Mouse (Mus musculus) neural tube, embryonic 11.5 days (tissue): ENCODE measurements around the gene Fpgs. TPM values are rescaled to one million over a fixed set of nuclear protein-coding genes. Genes with fewer than 3 reads are reported as not detected.

Experiments
- ATAC-seq: fragments of 200-750 bp; cut with Nextera tagmentation; 2 replicates; pipeline ENCODE4 v1.8.0; 2017; ENCODE audit warnings: moderate number of reproducible peaks, mild to moderate bottlenecking, moderate TSS enrichment, moderate library complexity; ENCODE audit not compliant: insufficient read depth, low FRiP score, low TSS enrichment
- DNase-seq: peaks from one replicate; pipeline ENCODE4 v3.0.0-alpha.2; 2015; ENCODE audit warnings: low spot score
- H3K27ac ChIP-seq: fragments of 300-500 bp; sonication (generic); 2 replicates; pipeline ENCODE4 v1.5.1; 2014; ENCODE audit warnings: low read depth, mild to moderate bottlenecking, low read length
- H3K27me3 ChIP-seq: fragments of 300-500 bp; sonication (generic); 2 replicates; pipeline ENCODE4 v1.6.1; 2014; ENCODE audit warnings: mild to moderate bottlenecking, low read length, mixed read lengths; ENCODE audit not compliant: control insufficient read depth, insufficient read depth
- H3K36me3 ChIP-seq: fragments of 300-500 bp; sonication (generic); 2 replicates; pipeline ENCODE4 v1.6.1; 2014; ENCODE audit warnings: mild to moderate bottlenecking, low read length, moderate library complexity, mixed read lengths; ENCODE audit not compliant: control insufficient read depth, insufficient read depth
- H3K4me1 ChIP-seq: fragments of 300-500 bp; sonication (generic); 2 replicates; pipeline ENCODE4 v1.6.1; 2014; ENCODE audit warnings: low read length, mixed read lengths; ENCODE audit not compliant: control insufficient read depth, insufficient read depth
- H3K4me2 ChIP-seq: fragments of 300-500 bp; sonication (generic); 2 replicates; pipeline ENCODE4 v1.6.1; 2014; ENCODE audit warnings: low read depth, mild to moderate bottlenecking, moderate library complexity
- H3K4me3 ChIP-seq: fragments of 300-500 bp; sonication (generic); 2 replicates; pipeline ENCODE4 v1.5.1; 2014; ENCODE audit warnings: low read depth, low read length
- H3K9ac ChIP-seq: fragments of 300-500 bp; sonication (generic); 2 replicates; pipeline ENCODE4 v1.6.1; 2014; ENCODE audit warnings: mild to moderate bottlenecking, low read length
- H3K9me3 ChIP-seq: fragments of 300-500 bp; sonication (generic); 2 replicates; pipeline ENCODE4 v1.6.1; 2016; ENCODE audit warnings: low read length; ENCODE audit not compliant: control insufficient read depth
- WGBS: fragments of 180-500 bp; shearing (Covaris S2); extraction: QIAGEN DNeasy Blood & Tissue Kit; methylation state at CpG from one replicate; pipeline ENCODE4 v1.1.7; 2014; 5-methylcytosine and 5-hydroxymethylcytosine counted together
- polyA plus RNA-seq: library from polyadenylated mRNA; unstranded; fragments of >200 nt; fragmentation: Nextera tagmentation; extraction: Ambion mirVana; gene quantifications from 2 replicates; pipeline ENCODE4 v1.2.1, GENCODE M21; 2014

The Fpgs gene
- polyA plus RNA-seq, 1 experiment from 2014 or later: 19.4 TPM

- Histone ChIP-seq H3K27me3 (no peaks in the 10 kb centered on the region), H3K9me3 (no peaks in the 10 kb centered on the region), H3K9ac (no peak overlapping the region), H3K36me3 (no peaks in the 10 kb centered on the region), H3K27ac (no peak overlapping the region), H3K4me2 (no peak overlapping the region), H3K4me3 (no peak overlapping the region), H3K4me1 (no peaks in the 10 kb centered on the region)
- DNase-seq: no peak
- ATAC-seq: no peak
- WGBS: 87% methylated on average over 3 of the region's 3 CpGs
These were observed 27.1 kb downstream of the Fpgs start for GRCm38 (mm10) chr2:32676821-32677220.

- ATAC-seq (no peak), DNase-seq (no peak)
- Histone ChIP-seq H3K9me3 (no peaks in the 10 kb centered on the region), H3K27me3 (no peaks in the 10 kb centered on the region), H3K27ac (no peak overlapping the region), H3K36me3 (no peaks in the 10 kb centered on the region), H3K4me1 (no peaks in the 10 kb centered on the region), H3K4me2 (no peak overlapping the region), H3K4me3 (no peak overlapping the region), H3K9ac (no peak overlapping the region)
- 83% methylated on average over 16 of the region's 16 CpGs for WGBS
These were observed 30.6 kb downstream of the Fpgs start for GRCm38 (mm10) chr2:32673176-32673917.

GRCm38 (mm10) chr2:32671907-32672595 is 31.9 kb downstream of the Fpgs start:
- Histone ChIP-seq H3K9me3 (no peaks in the 10 kb centered on the region), H3K4me1 (no peaks in the 10 kb centered on the region), H3K4me2 (no peak overlapping the region), H3K36me3 (no peaks in the 10 kb centered on the region), H3K9ac (no peak overlapping the region), H3K4me3 (no peak overlapping the region), H3K27ac (no peak overlapping the region), H3K27me3 (no peaks in the 10 kb centered on the region)
- 73% methylated on average over 9 of the region's 9 CpGs for WGBS
- no peak for ATAC-seq
- DNase-seq: no peak

GRCm38 (mm10) chr2:32671147-32671546 is 32.8 kb downstream of the Fpgs start:
- DNase-seq: no peak
- no peaks in the 10 kb centered on the region for H3K27me3 ChIP-seq
- no peak overlapping the region for H3K9ac ChIP-seq
- ATAC-seq: no peak
- H3K4me3 ChIP-seq: no peak overlapping the region
- WGBS: 90% methylated on average over 9 of the region's 9 CpGs
- no peak overlapping the region for H3K4me2 ChIP-seq
- no peaks in the 10 kb centered on the region for H3K9me3 ChIP-seq
- H3K36me3 ChIP-seq: no peaks in the 10 kb centered on the region
- no peak overlapping the region for H3K27ac ChIP-seq
- H3K4me1 ChIP-seq: no peaks in the 10 kb centered on the region

- Histone ChIP-seq H3K4me1 (no peaks in the 10 kb centered on the region), H3K4me3 (no peak overlapping the region), H3K9me3 (no peaks in the 10 kb centered on the region), H3K36me3 (no peaks in the 10 kb centered on the region), H3K27ac (no peak overlapping the region), H3K9ac (no peak overlapping the region), H3K27me3 (no peaks in the 10 kb centered on the region), H3K4me2 (no peak overlapping the region)
- DNase-seq (no peak), ATAC-seq (no peak)
- WGBS: 50% methylated on average over 3 of the region's 3 CpGs
These were observed 34.1 kb downstream of the Fpgs start for GRCm38 (mm10) chr2:32669876-32670275.

- Histone ChIP-seq H3K4me2 (no peak overlapping the region), H3K36me3 (no peaks in the 10 kb centered on the region), H3K9me3 (no peaks in the 10 kb centered on the region), H3K4me3 (no peak overlapping the region), H3K27ac (no peak overlapping the region), H3K27me3 (no peaks in the 10 kb centered on the region), H3K9ac (0 out of 2 replicates have a peak overlapping the region, but pooled peaks have one; percentile 5), H3K4me1 (no peaks in the 10 kb centered on the region)
- WGBS: 83% methylated on average over 7 of the region's 7 CpGs
- DNase-seq (no peak), ATAC-seq (no peak)
These were observed 35.8 kb downstream of the Fpgs start for GRCm38 (mm10) chr2:32668176-32668575.

- H3K9me3 ChIP-seq: no peaks in the 10 kb centered on the region
- ATAC-seq (no peak), DNase-seq (no peak)
- H3K36me3 ChIP-seq: no peaks in the 10 kb centered on the region
- H3K4me1 ChIP-seq: no peaks in the 10 kb centered on the region
- WGBS: 53% methylated on average over 11 of the region's 11 CpGs
- H3K27me3 ChIP-seq: no peaks in the 10 kb centered on the region
- no peak overlapping the region for H3K27ac ChIP-seq
- H3K4me2 ChIP-seq: no peak overlapping the region
- H3K4me3 ChIP-seq: no peak overlapping the region
- H3K9ac ChIP-seq: peak overlapping the region; percentile 5; the same call in 1 of the 2 replicates
These were observed 36.2 kb downstream of the Fpgs start for GRCm38 (mm10) chr2:32667775-32668174.

GRCm38 (mm10) chr2:32665853-32666252 is 38.1 kb downstream of the Fpgs start:
- DNase-seq: no peak
- H3K4me1 ChIP-seq: no peaks in the 10 kb centered on the region
- no peak overlapping the region for H3K27ac ChIP-seq
- H3K9me3 ChIP-seq: no peaks in the 10 kb centered on the region
- no peak overlapping the region for H3K9ac ChIP-seq
- no peaks in the 10 kb centered on the region for H3K36me3 ChIP-seq
- no peak for ATAC-seq
- no peak overlapping the region for H3K4me2 ChIP-seq
- H3K4me3 ChIP-seq: no peak overlapping the region
- WGBS: 91% methylated on average over 6 of the region's 6 CpGs
- H3K27me3 ChIP-seq: no peaks in the 10 kb centered on the region

- DNase-seq: no peak
- no peak overlapping the region for H3K4me3 ChIP-seq
- ATAC-seq: no peak
- H3K36me3 ChIP-seq: no peaks in the 10 kb centered on the region
- WGBS: 78% methylated on average over 8 of the region's 8 CpGs
- no peak overlapping the region for H3K9ac ChIP-seq
- H3K4me2 ChIP-seq: no peak overlapping the region
- no peaks in the 10 kb centered on the region for H3K4me1 ChIP-seq
- no peaks in the 10 kb centered on the region for H3K27me3 ChIP-seq
- no peaks in the 10 kb centered on the region for H3K9me3 ChIP-seq
- no peak overlapping the region for H3K27ac ChIP-seq
These were observed 38.6 kb downstream of the Fpgs start for GRCm38 (mm10) chr2:32665345-32665744.
